In genomic region chr5:119748667-119749066, GRCm38 (mm10) we compare ENCODE assay signal across 8 mouse cellular contexts.
DNase-seq lines count a peak whose midpoint lies in the region; ATAC-seq and TF ChIP-seq lines count a peak whose summit lies in the region.

No protein-coding gene starts in this region.

- no peak for DNase-seq in kidney, postnatal 0 days (ENCODE audit: low spot score)
- DNase-seq in kidney, postnatal 25 days = no peak
- no peak for DNase-seq in embryonic facial prominence, embryonic 14.5 days (ENCODE audit: low spot score)
- DNase-seq in cerebellum, postnatal 25 days = no peak
- no peak for DNase-seq in thymus, adult 2 months

- H3K4me3 ChIP-seq in kidney, postnatal 0 days (replicated peaks; ENCODE audit: low read depth, low read length) = no peak overlapping the region
- peak overlapping the region; percentile 22 for H3K4me3 ChIP-seq in embryonic facial prominence, embryonic 14.5 days (ENCODE audit: low read depth, low read length)
- no peak overlapping the region for H3K4me3 ChIP-seq in intestine, embryonic 16.5 days (ENCODE audit: low read length)
- no peak overlapping the region; the same call in 1 of the 2 replicates for H3K4me3 ChIP-seq in neural tube, embryonic 14.5 days (ENCODE audit: low read depth, low read length)
- H3K4me3 ChIP-seq in thymus, adult 2 months (ENCODE audit: control insufficient read depth, insufficient read depth, low read length) = no peak overlapping the region

- no peak overlapping the region for H3K27ac ChIP-seq in kidney, postnatal 0 days
- no peak overlapping the region for H3K27ac ChIP-seq in embryonic facial prominence, embryonic 14.5 days (replicated peaks; ENCODE audit: low read depth, low read length)
- no peak overlapping the region for H3K27ac ChIP-seq in intestine, embryonic 16.5 days (ENCODE audit: low read length)
- no peak overlapping the region for H3K27ac ChIP-seq in neural tube, embryonic 14.5 days (ENCODE audit: low read depth, low read length)
- no peak overlapping the region for H3K27ac ChIP-seq in thymus, adult 2 months (ENCODE audit: control insufficient read depth, insufficient read depth, low read length)

- H3K36me3 ChIP-seq in kidney, postnatal 0 days (ENCODE audit: insufficient read depth, low read length) = no peaks in the 10 kb centered on the region
- no peaks in the 10 kb centered on the region for H3K36me3 ChIP-seq in embryonic facial prominence, embryonic 14.5 days (ENCODE audit: control insufficient read depth, insufficient read depth, low read length)
- H3K36me3 ChIP-seq in intestine, embryonic 16.5 days (ENCODE audit: control insufficient read depth, insufficient read depth, low read length) = no peaks in the 10 kb centered on the region
- no peaks in the 10 kb centered on the region for H3K36me3 ChIP-seq in neural tube, embryonic 14.5 days (ENCODE audit: control insufficient read depth, insufficient read depth, low read length)
- no peaks in the 10 kb centered on the region for H3K36me3 ChIP-seq in thymus, adult 2 months (ENCODE audit: control insufficient read depth, insufficient read depth, low read length)

- no peak for TF ChIP-seq POLR2A in thymus, adult 2 months (IDR thresholded peaks at IDR 0.05; ENCODE audit: control insufficient read depth, extremely low read depth, insufficient read depth, low read length, poor library complexity)

- no peak for TF ChIP-seq CTCF in kidney, postnatal 0 days (IDR thresholded peaks at IDR 0.05; ENCODE audit: low read depth)
- TF ChIP-seq CTCF in thymus, adult 2 months (IDR thresholded peaks at IDR 0.05; ENCODE audit: borderline replicate concordance, control insufficient read depth, extremely low read depth, insufficient read depth, low read length, poor library complexity) = no peak

- 2% methylated on average over 21 of the region's 21 CpGs for WGBS in kidney, postnatal 0 days
- under 1% methylated on average over 21 of the region's 21 CpGs for WGBS in embryonic facial prominence, embryonic 14.5 days
- WGBS in intestine, embryonic 16.5 days = 1% methylated on average over 21 of the region's 21 CpGs
- WGBS in neural tube, embryonic 14.5 days = under 1% methylated on average over 21 of the region's 21 CpGs
- 13% methylated on average over 21 of the region's 21 CpGs for WGBS in thymus, adult 2 months

- H3K4me1 ChIP-seq in kidney, postnatal 0 days (replicated peaks; ENCODE audit: insufficient read depth, low read length) = no peaks in the 10 kb centered on the region
- H3K4me1 ChIP-seq in embryonic facial prominence, embryonic 14.5 days (ENCODE audit: control insufficient read depth, insufficient read depth, low read length) = 0 out of 2 replicates have a peak, but pooled peaks cover 4% of the 10 kb centered on the region
- 0 out of 2 replicates have a peak, but pooled peaks cover 5% of the 10 kb centered on the region for H3K4me1 ChIP-seq in intestine, embryonic 16.5 days (ENCODE audit: control insufficient read depth, insufficient read depth, low read length)
- H3K4me1 ChIP-seq in neural tube, embryonic 14.5 days (ENCODE audit: control insufficient read depth, insufficient read depth, low read length) = peaks cover 4% of the 10 kb centered on the region; the same call in 1 of the 2 replicates
- H3K4me1 ChIP-seq in thymus, adult 2 months (replicated peaks; ENCODE audit: control insufficient read depth, insufficient read depth, low read length) = no peaks in the 10 kb centered on the region

- peaks cover 36% of the 10 kb centered on the region for H3K27me3 ChIP-seq in kidney, postnatal 0 days (ENCODE audit: insufficient read depth, low read length)
- H3K27me3 ChIP-seq in embryonic facial prominence, embryonic 14.5 days (replicated peaks; ENCODE audit: control insufficient read depth, insufficient read depth, low read length) = peaks cover 36% of the 10 kb centered on the region
- H3K27me3 ChIP-seq in intestine, embryonic 16.5 days (replicated peaks; ENCODE audit: control insufficient read depth, insufficient read depth, low read length) = peaks cover 21% of the 10 kb centered on the region
- peaks cover 9% of the 10 kb centered on the region for H3K27me3 ChIP-seq in neural tube, embryonic 14.5 days (ENCODE audit: control insufficient read depth, insufficient read depth, low read length)
- H3K27me3 ChIP-seq in thymus, adult 2 months (ENCODE audit: control insufficient read depth, insufficient read depth, low read length) = no peaks in the 10 kb centered on the region

- no peaks in the 10 kb centered on the region for H3K9me3 ChIP-seq in kidney, postnatal 0 days (replicated peaks; ENCODE audit: low read length)
- peaks cover 6% of the 10 kb centered on the region; the same call in 1 of the 2 replicates for H3K9me3 ChIP-seq in embryonic facial prominence, embryonic 14.5 days (ENCODE audit: control insufficient read depth, low read length)
- H3K9me3 ChIP-seq in intestine, embryonic 16.5 days (ENCODE audit: control insufficient read depth, low read length) = no peaks in the 10 kb centered on the region
- no peaks in the 10 kb centered on the region for H3K9me3 ChIP-seq in neural tube, embryonic 14.5 days (ENCODE audit: control insufficient read depth, low read length)

- H3K4me2 ChIP-seq in kidney, postnatal 0 days (ENCODE audit: low read length) = peak overlapping the region; percentile 16
- H3K4me2 ChIP-seq in embryonic facial prominence, embryonic 14.5 days (ENCODE audit: low read depth, low read length) = peak overlapping the region; percentile 44
- 0 out of 2 replicates have a peak overlapping the region, but pooled peaks have one; percentile 27 for H3K4me2 ChIP-seq in intestine, embryonic 16.5 days (ENCODE audit: low read depth, low read length)
- peak overlapping the region; percentile 30 for H3K4me2 ChIP-seq in neural tube, embryonic 14.5 days (ENCODE audit: low read depth, low read length)

- no peak for ATAC-seq in kidney, postnatal 0 days (replicated peaks; ENCODE audit: low FRiP score, low read depth)
- no peak for ATAC-seq in embryonic facial prominence, embryonic 14.5 days (ENCODE audit: low read depth)
- ATAC-seq in intestine, embryonic 16.5 days = no peak
- ATAC-seq in neural tube, embryonic 14.5 days (ENCODE audit: low read depth) = no peak
- no peak for ATAC-seq in cerebellum, adult (ENCODE audit: insufficient number of reproducible peaks, low FRiP score, low TSS enrichment)

- no peak overlapping the region for H3K9ac ChIP-seq in kidney, postnatal 0 days (ENCODE audit: low read depth, low read length)
- H3K9ac ChIP-seq in embryonic facial prominence, embryonic 14.5 days (ENCODE audit: low read depth, low read length) = peak overlapping the region; percentile 38; the same call in 1 of the 2 replicates
- no peak overlapping the region; the same call in 1 of the 2 replicates for H3K9ac ChIP-seq in intestine, embryonic 16.5 days (ENCODE audit: low read depth, low read length)
- H3K9ac ChIP-seq in neural tube, embryonic 14.5 days (replicated peaks; ENCODE audit: low read depth, low read length) = no peak overlapping the region
